Mouse (Mus musculus) E14TG2a.4 (cell line): ENCODE results near the gene Tmem107.

Experiments used
- CTCF ChIP-seq: conservative IDR thresholded peaks from 2 replicates; pipeline ENCODE4 v1.5.1; 2014; ENCODE audit warnings: low read length
- NANOG ChIP-seq: IDR thresholded peaks from 2 replicates; pipeline ENCODE4 v1.6.1; 2014; ENCODE audit warnings: borderline replicate concordance, low read length, mixed read lengths

DNA sequence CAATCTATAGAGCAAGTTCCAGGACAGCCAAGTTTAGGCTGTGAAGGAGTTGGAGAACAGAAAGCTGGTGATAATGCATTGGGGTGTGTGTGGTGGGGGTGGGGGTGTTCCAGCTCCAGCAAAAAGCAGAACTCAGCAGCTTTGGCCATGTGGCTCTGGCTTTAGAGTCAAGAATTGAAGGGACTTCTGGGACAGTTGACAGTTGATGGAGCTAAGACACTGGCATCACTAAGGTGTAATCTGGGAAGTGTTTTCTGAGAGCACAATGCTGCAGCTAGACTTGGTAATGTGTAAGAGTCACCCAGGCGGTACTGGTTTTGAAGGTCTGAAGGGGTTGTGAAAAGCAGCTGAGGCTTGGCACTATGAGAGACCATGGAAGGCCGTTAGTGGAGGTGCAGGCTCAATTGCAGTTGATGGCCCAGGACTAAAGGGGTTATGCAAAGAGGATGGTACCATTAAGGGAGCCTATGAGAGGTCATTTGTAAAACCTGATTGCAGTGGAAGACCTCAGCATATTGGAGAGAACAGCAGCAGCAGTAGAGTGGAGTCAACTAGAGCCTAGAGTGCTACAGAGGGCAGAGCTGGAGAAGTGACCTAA, 17.7 kb upstream of the Tmem107 start:
- TF ChIP-seq CTCF (no peak), NANOG (no peak)
